Mouse (Mus musculus): ENCODE results near the gene Rabgap1. TPM values are rescaled to one million over a fixed set of nuclear protein-coding genes. Genes with fewer than 3 reads are reported as not detected.

Rabgap1 gene
- polyA plus RNA-seq (2015; fragmentation: Nextera tagmentation; extraction: Ambion mirVana), result 38.0 and 39.3 TPM in 2 replicates

DNA sequence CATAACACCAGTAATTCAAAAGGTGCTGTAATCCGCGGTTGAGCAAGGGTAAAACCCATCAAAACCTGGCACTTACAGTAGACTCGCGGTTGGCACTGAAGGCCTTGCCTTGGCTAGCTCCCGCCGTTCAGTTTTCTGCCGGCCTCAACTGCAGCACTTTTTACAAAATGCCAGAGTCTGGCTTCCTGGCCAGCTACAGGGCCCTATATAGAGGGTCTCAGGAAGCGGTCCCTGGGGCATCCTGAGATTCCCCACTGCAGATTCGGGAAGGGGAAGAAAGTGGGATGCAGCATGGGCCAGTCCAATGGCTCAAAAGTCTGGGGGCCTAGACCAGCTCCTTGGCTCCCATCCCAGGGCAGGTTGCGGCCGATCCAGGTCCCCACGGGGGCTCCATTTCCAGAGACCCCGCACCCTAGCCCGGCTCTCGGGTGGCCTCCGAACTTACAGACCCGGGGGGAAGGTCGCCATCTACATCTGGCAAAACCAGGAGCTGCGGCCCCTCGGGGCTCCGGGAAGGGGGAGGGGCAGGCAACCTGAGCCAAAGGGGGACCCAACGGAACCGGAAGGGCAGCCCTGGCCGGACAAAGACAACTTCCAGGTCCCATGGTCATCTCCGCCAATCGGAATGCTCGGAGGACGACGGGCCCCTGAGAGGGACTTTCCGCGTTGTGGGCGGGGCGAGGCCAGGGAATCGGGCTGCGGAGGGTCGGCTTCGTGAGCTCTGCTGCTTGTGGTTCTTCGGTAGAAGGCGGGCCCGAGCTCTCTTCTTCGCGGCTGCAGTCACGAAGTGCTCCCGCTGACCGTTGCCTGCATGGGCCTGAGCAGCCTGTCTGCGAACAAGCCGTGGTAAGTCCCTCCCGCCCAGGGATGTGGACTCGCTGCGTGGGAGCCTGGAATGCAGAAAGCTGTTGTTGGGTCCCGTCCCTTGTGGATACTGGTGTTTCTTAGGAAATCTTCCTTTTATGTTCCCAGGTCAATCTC lies at the start of gene Rabgap1, which contains the start of the genes Zbtb26 and Zbtb6:
Gene Rabgap1, plus strand, starts transcription at position 669 of the 981 bp plus-strand sequence.
Gene Zbtb26, minus strand, starts transcription at position 525 of the 981 bp plus-strand sequence.
Gene Zbtb6, minus strand, starts transcription at position 561 of the 981 bp plus-strand sequence.
- peak within 1 kb of the TSS; percentile 89 for H3K4me3 ChIP-seq (replicated peaks)
- H3K27me3 ChIP-seq (replicated peaks), result no peaks in the 10 kb centered on the region
- no peaks in the 10 kb centered on the region for H3K4me1 ChIP-seq
- H3K4me2 ChIP-seq, result peak within 1 kb of the TSS; percentile 63
- H3K27ac ChIP-seq, result peak within 1 kb of the TSS; percentile 88
- H3K9ac ChIP-seq, result peak within 1 kb of the TSS; percentile 60
- WGBS, result under 1% methylated on average over 51 of the region's 51 CpGs
- no peaks in the 10 kb centered on the region for H3K9me3 ChIP-seq
- ATAC-seq (ENCODE audit: insufficient read depth, low FRiP score, low read depth), result peak; percentile 99
- H3K36me3 ChIP-seq, result no peaks in the 10 kb centered on the region

DNA sequence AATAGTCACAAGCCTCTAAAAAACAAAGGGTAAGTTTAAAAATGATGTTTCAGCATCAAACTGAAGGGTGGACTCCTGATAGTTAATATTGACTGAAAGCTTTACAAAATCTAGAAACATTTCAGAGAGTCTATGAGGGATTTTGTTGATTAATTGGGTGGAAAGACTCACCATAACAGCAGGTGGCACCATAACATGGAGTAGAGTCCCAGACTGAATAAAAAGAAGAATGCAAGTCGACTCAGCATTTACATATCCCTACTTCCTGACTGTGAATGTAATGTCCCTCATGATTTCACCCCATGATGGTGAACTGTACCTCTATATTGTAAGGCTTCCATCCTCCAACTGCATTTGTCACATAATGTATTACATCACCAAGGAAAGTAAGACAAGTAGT lies 47.5 kb upstream of the Rabgap1 start:
- Histone ChIP-seq H3K4me3 (replicated peaks) (no peak overlapping the region), H3K27ac (no peak overlapping the region), H3K4me2 (no peak overlapping the region), H3K9me3 (no peaks in the 10 kb centered on the region), H3K36me3 (peaks cover 12% of the 10 kb centered on the region; the same call in 1 of the 2 replicates), H3K9ac (no peak overlapping the region), H3K4me1 (no peaks in the 10 kb centered on the region), H3K27me3 (replicated peaks) (no peaks in the 10 kb centered on the region)
- 70% methylated on average over 1 of the region's 1 CpGs for WGBS
- no peak for ATAC-seq (ENCODE audit: insufficient read depth, low FRiP score, low read depth)

DNA sequence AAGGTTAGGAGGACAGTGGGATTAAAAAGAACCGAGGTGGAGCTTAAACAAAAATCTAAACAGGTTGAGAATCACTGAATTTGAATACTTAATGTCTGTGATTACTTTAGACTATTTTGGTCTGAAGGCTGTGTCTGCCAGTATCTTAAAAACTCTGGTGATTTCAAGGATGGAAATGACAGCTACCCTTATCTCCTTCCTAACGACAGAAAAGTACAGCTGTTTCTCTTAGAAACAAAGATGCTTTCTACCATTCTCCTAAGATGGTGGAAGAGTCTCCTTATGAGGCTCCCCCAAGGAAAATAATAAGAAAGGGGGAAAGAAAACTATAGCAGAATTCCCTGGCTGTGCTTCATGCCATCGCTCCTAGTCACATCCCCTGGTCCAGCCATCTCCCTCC lies 21.2 kb upstream of the Rabgap1 start:
- no peak for ATAC-seq (ENCODE audit: insufficient read depth, low FRiP score, low read depth)
- Histone ChIP-seq H3K36me3 (no peaks in the 10 kb centered on the region), H3K9me3 (no peaks in the 10 kb centered on the region), H3K9ac (peak overlapping the region; percentile 98), H3K4me1 (0 out of 2 replicates have a peak, but pooled peaks cover 5% of the 10 kb centered on the region), H3K27ac (peak overlapping the region; percentile 97), H3K4me2 (peak overlapping the region; percentile 64), H3K4me3 (replicated peaks) (peak overlapping the region; percentile 93), H3K27me3 (replicated peaks) (no peaks in the 10 kb centered on the region)
- WGBS, result 2% methylated on average over 3 of the region's 3 CpGs

DNA sequence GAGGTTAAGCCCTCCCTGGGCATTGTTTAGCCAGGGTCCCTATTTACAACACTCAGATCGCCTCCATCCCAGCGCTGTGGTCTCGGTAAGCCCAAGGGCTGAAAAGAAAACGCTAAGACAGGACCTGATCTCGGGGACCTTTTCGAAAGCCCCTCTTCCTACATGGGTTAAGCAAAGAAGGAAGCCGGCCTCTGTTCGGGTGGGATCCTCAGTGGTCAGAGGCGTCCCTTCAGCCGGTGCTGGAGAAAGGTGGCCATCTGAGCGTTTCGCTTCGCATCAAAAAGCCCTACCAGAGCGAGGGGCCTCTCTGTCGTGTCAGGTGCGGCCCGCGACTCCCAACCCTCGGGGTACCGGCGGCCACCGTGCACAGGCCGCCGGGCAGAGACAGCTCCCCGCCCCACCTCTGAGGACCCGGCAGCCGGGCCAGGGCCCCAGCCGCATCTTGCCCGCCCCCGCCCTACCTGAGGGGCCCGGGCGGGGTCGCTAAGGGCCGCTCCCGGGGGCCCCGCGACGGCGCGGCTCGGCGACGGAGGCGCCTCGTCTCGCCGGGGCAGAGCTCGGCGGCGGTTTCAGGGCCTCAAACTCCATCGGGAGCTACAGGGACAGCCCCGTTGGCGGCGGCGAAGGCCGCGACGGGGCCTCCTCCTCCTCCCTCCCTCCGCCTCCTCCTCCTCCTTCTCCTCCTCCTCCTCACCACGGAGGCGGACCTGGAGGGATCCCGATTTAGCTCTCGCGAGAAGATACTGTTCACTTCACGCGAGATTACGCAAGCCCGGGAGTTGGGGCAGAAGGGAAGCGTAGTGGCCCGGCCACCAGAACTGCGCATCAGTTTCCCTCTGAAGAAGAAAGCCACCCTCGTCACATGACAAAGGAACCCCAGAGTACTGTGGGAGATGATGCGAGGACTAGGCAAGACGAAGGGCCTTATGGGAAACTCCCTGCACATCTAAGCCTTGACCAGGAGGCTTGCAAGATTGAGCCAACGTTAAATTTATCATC lies 20.5 kb upstream of the Rabgap1 start, which contains the start of gene Rc3h2:
Gene Rc3h2, minus strand, starts transcription at position 598 of the 999 bp plus-strand sequence.
- peak; percentile 99 for ATAC-seq (ENCODE audit: insufficient read depth, low FRiP score, low read depth)
- 0 out of 2 replicates have a peak, but pooled peaks cover 5% of the 10 kb centered on the region for H3K4me1 ChIP-seq
- peak within 1 kb of the TSS; percentile 98 for H3K9ac ChIP-seq
- peak within 1 kb of the TSS; percentile 64 for H3K4me2 ChIP-seq
- no peaks in the 10 kb centered on the region for H3K36me3 ChIP-seq
- peak within 1 kb of the TSS; percentile 97 for H3K27ac ChIP-seq
- H3K4me3 ChIP-seq (replicated peaks), result peak within 1 kb of the TSS; percentile 93
- under 1% methylated on average over 73 of the region's 75 CpGs for WGBS
- H3K9me3 ChIP-seq, result no peaks in the 10 kb centered on the region
- H3K27me3 ChIP-seq (replicated peaks), result no peaks in the 10 kb centered on the region

DNA sequence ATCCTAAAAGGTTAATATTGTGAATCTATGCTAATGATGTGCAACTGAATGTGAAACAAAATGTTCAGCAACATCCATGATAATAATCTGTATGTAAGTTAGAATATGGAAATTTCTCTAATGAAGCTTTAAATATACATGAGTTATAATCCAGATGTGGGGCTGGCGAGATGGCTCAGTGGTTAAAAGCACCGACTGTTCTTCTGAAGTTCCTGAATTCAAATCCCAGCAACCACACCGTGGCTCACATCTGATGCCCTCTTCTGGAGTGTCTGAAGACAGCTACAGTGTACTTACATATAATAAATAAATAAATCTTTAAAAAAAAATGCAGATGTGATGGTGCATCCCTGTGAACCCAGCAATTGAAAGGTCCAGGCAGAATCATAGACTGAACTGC lies 19.4 kb upstream of the Rabgap1 start:
- no peak overlapping the region for H3K4me2 ChIP-seq
- H3K9me3 ChIP-seq, result no peaks in the 10 kb centered on the region
- ATAC-seq (ENCODE audit: insufficient read depth, low FRiP score, low read depth), result no peak
- no peak overlapping the region for H3K9ac ChIP-seq
- WGBS, result 62% methylated on average over 3 of the region's 3 CpGs
- no peak overlapping the region for H3K27ac ChIP-seq
- peaks cover 3% of the 10 kb centered on the region; the same call in 1 of the 2 replicates for H3K36me3 ChIP-seq
- H3K4me1 ChIP-seq, result 0 out of 2 replicates have a peak, but pooled peaks cover 5% of the 10 kb centered on the region
- H3K27me3 ChIP-seq (replicated peaks), result no peaks in the 10 kb centered on the region
- H3K4me3 ChIP-seq (replicated peaks), result no peak overlapping the region

DNA sequence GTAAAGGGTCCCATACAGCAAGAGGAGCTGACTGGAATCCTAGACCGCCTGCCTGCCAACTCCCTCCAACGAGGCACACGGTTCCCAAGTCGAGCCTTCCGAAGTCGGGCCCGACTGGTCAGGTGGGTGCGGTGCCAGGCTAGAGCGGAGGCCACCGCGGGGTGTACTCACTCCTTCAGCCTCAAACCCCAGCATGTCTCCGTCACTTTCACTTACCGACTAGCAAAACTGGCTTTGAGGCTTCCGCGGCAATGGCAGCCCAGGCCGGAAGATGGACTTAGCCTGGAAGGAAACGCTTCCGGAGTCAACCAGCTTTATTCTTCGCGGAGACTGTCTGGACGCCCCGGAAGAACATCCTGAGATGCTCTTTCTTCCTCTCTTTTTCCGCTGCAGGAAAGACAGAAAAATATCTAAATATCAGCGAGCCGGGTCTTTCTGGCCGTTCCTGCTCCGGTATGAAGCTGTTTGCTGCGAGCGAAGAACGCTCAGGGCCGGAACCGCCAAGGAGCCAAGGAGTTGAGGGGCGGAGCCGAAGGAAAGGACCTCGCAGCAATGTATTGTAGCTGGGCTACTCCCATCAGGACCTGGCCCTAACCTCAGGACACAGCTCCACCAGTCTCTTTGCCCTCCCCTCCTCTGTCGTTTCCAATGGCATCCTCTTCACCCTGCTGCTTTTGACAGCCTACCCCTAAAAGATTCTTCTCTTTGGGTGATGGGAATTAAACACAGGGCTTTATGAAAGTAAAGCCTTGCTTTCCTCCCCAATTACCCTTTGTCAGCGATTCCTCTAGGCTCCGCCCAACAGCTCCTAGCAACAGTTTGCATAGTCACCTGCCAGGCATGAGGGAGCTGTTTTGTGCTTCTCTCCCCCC lies 12.2 kb upstream of the Rabgap1 start:
- peak overlapping the region; percentile 67 for H3K9ac ChIP-seq
- WGBS, result under 1% methylated on average over 38 of the region's 38 CpGs
- peak overlapping the region; percentile 92 for H3K27ac ChIP-seq
- H3K4me3 ChIP-seq (replicated peaks), result peak overlapping the region; percentile 76
- H3K4me2 ChIP-seq, result peak overlapping the region; percentile 74
- H3K27me3 ChIP-seq (replicated peaks), result no peaks in the 10 kb centered on the region
- ATAC-seq (ENCODE audit: insufficient read depth, low FRiP score, low read depth), result peak; percentile 94
- H3K9me3 ChIP-seq, result no peaks in the 10 kb centered on the region
- peaks cover 10% of the 10 kb centered on the region for H3K4me1 ChIP-seq
- peaks cover 9% of the 10 kb centered on the region; the same call in 1 of the 2 replicates for H3K36me3 ChIP-seq

DNA sequence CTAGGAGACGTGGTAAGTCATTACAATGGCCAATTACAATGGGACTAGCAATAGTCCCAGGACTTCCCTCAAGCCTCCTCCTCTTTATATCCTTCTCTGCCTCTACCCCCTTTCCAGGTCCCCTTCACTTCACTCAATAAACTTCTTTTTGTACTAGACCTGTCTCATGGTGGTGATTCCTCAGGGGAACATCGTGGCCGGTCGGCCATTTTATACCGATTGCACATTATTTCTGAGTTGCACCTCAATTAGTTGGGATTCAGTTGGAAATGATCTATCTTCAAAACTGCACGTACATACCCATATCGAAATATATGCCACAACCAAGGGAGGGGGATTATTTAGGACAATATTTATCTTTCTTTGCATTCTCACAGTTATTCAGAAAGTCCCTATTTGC lies 11.5 kb upstream of the Rabgap1 start:
- Histone ChIP-seq H3K4me2 (peak overlapping the region; percentile 74), H3K4me3 (replicated peaks) (peak overlapping the region; percentile 76), H3K4me1 (peaks cover 10% of the 10 kb centered on the region), H3K36me3 (peaks cover 12% of the 10 kb centered on the region; the same call in 1 of the 2 replicates), H3K27ac (peak overlapping the region; percentile 92), H3K9ac (no peak overlapping the region), H3K9me3 (no peaks in the 10 kb centered on the region), H3K27me3 (replicated peaks) (no peaks in the 10 kb centered on the region)
- 25% methylated on average over 7 of the region's 7 CpGs for WGBS
- ATAC-seq (ENCODE audit: insufficient read depth, low FRiP score, low read depth), result no peak

DNA sequence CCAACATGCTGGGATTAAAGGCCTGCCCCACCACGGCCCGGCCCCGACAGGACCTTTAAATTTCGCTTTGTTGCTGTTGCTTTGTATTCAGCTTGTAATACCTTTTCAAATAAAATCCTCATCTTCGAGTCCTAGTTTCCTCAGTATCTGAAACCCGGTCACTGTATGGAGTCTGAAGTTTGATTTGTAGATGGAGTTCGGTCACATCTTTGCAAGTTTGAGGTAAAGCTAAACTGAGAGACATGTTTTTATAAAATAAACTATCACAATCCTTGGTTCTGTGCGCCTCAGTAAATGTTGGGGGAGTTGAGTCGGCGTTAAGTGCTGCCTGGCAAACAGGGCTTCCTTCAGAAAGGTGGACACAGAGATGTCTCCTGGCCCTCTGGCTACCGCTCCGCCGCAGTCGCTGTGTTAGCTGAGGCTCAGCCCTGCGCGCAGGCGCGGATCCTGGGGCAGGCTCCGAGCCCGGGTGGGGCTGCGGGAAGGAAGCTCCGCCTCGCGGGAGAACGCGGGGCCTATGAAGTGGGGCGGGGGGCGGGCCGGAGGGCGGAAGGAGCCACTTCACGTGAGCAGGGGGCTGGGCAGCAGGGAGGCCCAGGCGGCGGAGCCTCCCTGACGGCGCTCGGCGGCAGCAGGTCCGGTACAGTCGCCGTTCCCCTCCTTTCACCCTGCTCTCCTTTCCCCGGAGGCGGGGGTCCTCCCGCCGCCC lies 8.7 kb downstream of the Rabgap1 start:
- peak overlapping the region; percentile 76 for H3K4me3 ChIP-seq (replicated peaks)
- H3K9me3 ChIP-seq, result no peaks in the 10 kb centered on the region
- peak overlapping the region; percentile 53; the same call in 1 of the 2 replicates for H3K9ac ChIP-seq
- no peaks in the 10 kb centered on the region for H3K36me3 ChIP-seq
- H3K4me2 ChIP-seq, result peak overlapping the region; percentile 70
- ATAC-seq (ENCODE audit: insufficient read depth, low FRiP score, low read depth), result peak; percentile 98
- H3K27me3 ChIP-seq (replicated peaks), result no peaks in the 10 kb centered on the region
- H3K4me1 ChIP-seq, result no peaks in the 10 kb centered on the region
- 7% methylated on average over 44 of the region's 44 CpGs for WGBS
- H3K27ac ChIP-seq, result peak overlapping the region; percentile 93

DNA sequence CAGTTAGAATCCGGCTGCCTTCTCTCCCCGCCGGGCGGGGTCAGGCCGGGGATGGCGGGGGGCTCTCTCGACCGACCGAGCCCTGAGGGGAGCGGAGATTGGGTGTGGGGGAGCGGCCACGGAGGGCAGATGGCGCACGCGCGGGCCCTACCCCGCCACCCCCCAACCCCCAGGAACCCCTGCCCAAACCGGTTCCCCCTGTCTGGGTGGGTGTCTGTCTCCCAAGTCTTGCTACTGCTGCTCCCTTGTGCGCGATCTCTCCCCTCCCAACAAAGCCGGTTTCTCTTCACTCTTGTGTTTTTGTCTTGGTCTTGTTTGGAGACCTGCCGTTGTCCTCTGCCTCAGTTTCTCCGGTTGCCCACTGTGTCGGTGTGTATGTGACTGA lies 9.3 kb downstream of the Rabgap1 start:
- Histone ChIP-seq H3K36me3 (no peaks in the 10 kb centered on the region), H3K27ac (peak overlapping the region; percentile 93), H3K9me3 (no peaks in the 10 kb centered on the region), H3K9ac (peak overlapping the region; percentile 53; the same call in 1 of the 2 replicates), H3K4me2 (peak overlapping the region; percentile 70), H3K27me3 (replicated peaks) (no peaks in the 10 kb centered on the region), H3K4me3 (replicated peaks) (peak overlapping the region; percentile 76), H3K4me1 (no peaks in the 10 kb centered on the region)
- peak; percentile 86 for ATAC-seq (ENCODE audit: insufficient read depth, low FRiP score, low read depth)
- WGBS, result under 1% methylated on average over 19 of the region's 24 CpGs

DNA sequence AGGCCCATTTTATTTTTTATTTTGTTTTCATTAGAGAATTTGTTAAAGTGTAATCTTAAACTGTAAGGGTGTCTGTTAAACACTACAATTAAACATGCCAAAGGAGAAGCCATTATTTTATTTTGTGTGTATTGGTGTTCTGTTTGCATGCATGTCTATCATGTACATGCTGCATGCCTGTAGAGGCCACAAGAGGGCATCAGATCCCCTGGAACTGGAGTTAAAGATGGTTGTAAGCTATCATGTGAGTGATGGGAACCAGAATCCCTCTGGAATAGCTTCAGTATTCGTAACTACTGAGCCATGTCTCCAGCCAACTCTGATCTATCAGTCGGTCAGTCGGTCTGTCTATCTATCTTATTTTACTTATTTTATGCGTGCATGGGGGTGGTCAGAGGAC lies 17.6 kb downstream of the Rabgap1 start:
- Histone ChIP-seq H3K9me3 (no peaks in the 10 kb centered on the region), H3K4me1 (no peaks in the 10 kb centered on the region), H3K4me3 (replicated peaks) (no peak overlapping the region), H3K9ac (no peak overlapping the region), H3K4me2 (no peak overlapping the region), H3K27me3 (replicated peaks) (no peaks in the 10 kb centered on the region), H3K27ac (no peak overlapping the region), H3K36me3 (no peaks in the 10 kb centered on the region)
- ATAC-seq (ENCODE audit: insufficient read depth, low FRiP score, low read depth), result no peak
- WGBS, result 95% methylated on average over 4 of the region's 4 CpGs
